Mouse (Mus musculus): ENCODE results near the gene Nsmce1.

- TF ChIP-seq POLR2A (IDR thresholded peaks at IDR 0.05; ENCODE audit: low read depth, low read length) (no peak), CTCF (IDR thresholded peaks at IDR 0.05; ENCODE audit: extremely low read depth, insufficient read length, insufficient replicate concordance, low read depth, low read length) (no peak)
These were observed 47.3 kb downstream of the Nsmce1 start for GRCm38 (mm10) chr7:125444076-125444463.

All from small intestine, adult 2 months (tissue).